Mouse (Mus musculus) adrenal gland, adult 2 months (tissue): ENCODE data around the gene Cox5a. TPM values are rescaled to one million over a fixed set of nuclear protein-coding genes. Genes with fewer than 3 reads are reported as not detected.

Experiments used
- DNase-seq: peaks from one replicate; pipeline ENCODE4 v3.0.0; 2021
- long read RNA-seq: library from polyadenylated mRNA; stranded (forward); transcript quantifications from one replicate; pipeline ENCODE4 v2.0.0, GENCODE M21; 2021
- polyA plus RNA-seq: library from polyadenylated mRNA; depleted of rRNA; stranded (reverse); fragments of >200 nt; gene quantifications from 2 replicates; pipeline ENCODE4 v1.2.3, GENCODE M21; 2012; rRNA removed
- total RNA-seq, 2 experiments: library from RNA; stranded (reverse); gene quantifications; 2 replicates each; pipeline ENCODE4 v1.2.3; 2021

Gene Cox5a
- total RNA-seq (100 to 1,000 TPM; 430 to 653 TPM), polyA plus RNA-seq (880 and 1,121 TPM in 2 replicates)
- long read RNA-seq, transcript Cox5a-201 (5 exons, 645 nt), result major isoform, 363 of 375 reads
- long read RNA-seq, partial matches to known transcripts, result 8 of 375 reads
- long read RNA-seq, other reads (novel, unspliced or antisense), result 4 of 375 reads

DNA sequence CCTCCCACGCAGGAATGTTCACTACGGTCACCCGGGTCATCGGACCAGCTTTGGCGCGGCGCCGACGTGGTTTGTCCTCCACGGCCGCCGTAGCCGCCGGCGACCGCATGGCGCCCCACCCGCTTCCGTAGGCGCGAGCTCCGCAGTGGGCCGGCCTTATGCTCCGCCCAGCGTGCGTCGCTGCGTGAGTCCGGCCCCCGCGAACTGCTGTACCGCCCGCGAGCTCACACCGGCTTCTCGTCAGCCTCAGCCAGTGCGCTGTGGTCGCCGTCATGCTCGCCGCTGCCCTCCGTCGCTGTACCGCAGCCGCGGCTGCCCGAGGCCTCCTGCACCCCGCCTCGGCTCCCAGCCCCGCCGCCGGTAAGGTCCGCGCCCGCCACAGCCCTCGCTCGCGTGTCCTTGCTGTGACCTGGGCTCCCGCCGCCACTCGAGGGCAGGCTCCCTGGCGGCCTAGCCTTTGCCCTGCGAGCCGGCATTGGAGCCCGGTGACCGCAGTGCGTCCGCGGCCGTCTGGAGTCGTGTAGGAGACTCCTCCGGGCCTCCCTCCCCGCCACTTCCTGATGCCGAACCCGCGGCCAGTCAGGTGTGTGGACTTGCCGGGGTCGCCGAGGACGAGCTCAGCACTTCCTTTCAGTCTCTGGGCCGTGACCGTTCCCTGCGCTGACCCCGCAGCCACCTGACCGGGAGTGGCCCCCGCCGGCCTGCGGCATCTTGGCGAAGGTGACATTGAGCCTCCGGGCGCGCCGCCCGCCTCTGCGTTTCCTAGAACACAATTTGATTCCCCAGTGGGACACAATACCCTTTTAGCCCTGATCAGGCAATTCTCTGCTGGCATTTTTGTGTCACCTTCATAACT, at the start of gene Cox5a:
Gene Cox5a, plus strand, starts transcription at position 219 of the 856 bp plus-strand sequence.
- DNase-seq, result peak; percentile 97

DNA sequence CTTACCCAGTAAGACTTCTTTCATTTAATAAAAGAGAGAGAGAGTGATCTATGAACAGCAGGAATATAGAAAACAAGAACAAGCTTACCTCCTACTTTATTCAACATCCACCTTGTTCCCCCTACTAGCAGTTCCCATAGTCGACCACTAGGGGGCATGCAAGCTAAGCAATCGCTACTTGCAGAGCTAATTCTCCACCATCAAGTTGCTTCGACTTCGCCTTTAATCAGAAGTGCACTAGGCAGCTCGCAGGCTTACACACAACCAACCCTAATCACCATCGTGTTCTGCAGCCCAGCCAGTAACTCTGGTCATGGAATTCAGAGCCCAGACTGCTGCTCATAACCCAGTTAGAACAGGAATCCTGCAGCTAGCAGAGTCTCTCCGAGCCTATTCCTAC, 35.3 kb upstream of the Cox5a start:
- DNase-seq, result peak; percentile 82

DNA sequence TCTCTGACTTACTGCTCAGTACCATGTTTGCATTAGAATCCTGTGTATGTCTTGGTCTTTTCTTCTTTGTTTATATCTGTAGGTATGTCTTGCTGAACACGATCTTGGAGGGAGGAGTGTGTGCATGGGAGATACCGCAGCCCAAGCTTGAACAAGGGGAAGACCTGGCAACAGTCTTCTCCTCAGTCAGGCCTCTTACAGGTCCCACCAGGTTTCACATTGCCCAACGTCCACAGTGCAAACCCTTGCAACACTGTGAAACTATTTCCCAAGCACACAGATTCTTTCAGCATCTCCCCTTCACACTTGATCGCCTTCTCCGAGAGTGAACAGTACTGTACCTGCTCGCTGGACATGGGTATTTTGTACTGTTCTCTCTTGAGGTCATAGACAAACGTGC, 33.3 kb upstream of the Cox5a start:
- DNase-seq, result no peak

DNA sequence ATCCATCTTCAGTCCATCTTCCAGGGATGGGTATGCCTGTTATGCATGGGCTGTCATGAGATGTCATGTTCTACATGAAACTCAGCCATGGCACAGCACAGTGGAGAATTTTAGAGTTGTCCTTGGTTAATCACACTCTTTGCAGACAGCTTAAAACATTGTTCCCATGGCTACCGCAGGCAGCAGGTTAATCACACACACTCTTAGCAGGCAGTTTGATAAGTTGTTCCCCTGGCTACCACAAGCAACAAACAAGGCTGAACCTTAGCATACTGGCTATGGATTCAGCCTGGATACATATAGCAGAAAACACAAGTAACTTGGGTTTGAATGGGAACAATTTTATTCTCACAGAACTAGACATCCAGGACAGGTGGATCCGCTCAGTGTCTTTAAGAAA, 27.5 kb upstream of the Cox5a start:
- no peak for DNase-seq

DNA sequence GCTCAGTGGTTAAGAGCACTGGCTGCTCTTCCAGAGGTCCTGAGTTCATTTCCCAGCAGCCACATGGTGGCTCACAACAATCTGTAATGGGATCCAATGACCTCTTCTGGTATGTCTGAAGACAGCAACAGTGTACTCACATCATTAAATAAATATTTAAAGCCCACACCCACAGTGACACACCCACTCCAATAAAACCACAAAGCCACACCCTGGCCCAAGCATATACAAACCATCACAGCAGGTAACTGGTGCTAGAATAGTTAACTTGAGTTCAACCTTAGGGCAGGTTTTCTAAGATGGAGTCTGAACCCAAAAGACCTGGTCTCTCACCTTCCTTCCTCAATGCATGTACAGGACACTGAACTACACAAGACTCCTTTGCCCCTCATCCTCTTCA, 26.1 kb upstream of the Cox5a start:
- DNase-seq, result no peak

DNA sequence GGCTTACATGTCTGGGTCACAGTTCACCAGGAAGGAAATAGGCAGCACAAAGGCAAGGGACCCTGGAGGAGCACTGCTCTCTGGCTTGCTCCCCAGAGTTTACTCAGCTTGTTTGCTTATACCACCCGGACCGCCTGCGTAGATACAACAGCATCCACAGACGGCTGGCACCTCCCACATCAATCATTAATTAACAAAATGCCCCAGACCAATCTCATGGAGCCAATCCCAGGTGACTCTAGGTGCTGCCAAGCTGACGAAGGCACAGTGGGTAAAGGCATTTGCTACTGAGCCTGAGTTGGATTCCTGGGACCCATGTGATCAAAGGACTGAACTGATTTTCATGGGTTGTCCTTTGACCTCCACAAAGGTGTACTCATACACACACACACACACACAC, 23.8 kb upstream of the Cox5a start:
- DNase-seq, result no peak

DNA sequence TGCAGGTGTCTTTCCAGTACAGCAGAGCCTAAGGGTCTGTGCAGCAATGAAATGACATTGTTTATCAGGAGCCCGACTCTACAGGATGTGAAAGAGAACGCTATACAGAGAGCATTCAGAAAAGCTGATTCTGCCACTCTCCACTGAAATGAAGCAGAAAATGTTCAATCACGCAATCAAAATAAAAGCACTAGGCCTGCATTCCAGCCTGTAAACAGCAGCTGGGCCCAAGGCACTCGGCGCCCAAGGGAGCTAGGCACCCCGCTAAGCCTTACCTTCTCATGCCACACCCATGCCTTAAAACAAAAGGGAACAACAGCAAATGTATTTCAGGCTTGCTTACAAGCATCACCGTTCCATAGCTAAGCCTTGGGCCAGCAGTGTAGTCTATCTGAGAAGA, 22.5 kb upstream of the Cox5a start:
- no peak for DNase-seq

DNA sequence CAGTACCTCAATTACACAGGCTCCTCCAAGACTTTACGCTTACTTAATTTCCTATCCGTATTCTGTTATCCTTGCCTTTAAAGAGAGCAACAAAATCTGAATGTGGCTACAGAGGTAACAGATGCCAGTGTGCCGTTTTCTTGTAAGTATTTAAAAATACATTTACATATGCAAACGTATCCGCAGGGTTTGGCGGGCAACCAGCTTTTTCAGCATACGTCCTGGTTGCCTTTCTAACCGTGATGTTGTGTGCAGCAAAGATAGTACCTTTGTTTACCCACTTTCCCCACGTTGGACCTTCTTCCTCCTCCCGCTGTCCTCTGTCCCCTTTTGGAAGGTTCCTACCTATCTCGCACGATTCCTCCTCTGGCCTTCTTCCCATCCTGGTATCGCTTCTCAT, 19.6 kb upstream of the Cox5a start:
- no peak for DNase-seq

DNA sequence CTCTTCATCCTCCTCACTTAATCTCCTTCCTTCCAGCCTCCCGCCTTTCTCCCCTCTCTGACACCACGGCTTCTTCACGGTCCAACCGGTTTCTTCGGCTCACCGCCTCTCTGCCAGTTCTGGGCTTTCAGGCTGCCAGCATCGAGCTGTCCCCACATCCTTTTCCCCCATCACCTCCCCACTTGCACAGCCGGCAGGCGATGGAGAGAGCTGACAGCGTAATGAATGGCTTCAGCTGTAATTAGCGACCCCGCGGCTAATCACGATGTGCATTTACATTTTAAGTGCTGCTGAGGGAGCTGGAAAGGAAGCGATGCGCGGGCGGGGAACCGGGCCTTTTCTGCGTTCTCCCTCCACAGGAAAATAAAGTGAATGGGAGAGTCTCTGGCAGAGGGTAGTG, 19.2 kb upstream of the Cox5a start:
- no peak for DNase-seq

DNA sequence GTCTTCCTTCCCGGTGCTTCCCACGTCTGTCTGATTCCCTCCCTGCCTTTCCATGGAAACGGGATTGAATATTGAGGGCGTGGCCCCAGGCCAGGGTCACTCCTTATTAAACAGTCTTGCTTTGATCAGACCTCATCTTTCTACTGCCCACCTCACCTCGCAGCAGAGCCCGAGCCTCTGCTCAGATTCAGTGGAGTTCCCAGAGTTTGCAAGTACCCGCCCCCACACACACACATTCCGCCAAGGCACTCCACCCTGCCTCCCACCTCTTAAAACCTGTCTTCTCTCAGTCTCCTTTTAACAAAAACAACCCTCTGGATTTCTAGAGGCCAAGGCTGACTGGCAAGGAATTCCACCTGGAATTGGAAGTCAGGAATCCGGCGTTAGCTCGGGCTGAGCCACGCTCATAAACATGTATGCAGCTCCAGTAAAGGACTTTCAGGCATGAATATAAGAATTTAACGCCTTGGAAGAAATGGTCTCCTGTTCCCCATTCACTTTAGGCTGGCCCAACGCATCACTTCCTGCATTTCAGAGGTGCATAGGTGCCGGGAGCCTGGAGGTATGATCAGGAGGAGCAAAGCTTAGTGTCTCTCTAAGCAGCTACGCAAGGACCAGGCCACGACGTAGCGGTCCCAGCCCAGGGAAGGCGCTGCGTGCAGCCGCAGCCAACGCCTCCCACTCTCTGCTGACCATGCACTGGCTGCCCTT, 18.0 kb upstream of the Cox5a start:
- peak; percentile 49 for DNase-seq

DNA sequence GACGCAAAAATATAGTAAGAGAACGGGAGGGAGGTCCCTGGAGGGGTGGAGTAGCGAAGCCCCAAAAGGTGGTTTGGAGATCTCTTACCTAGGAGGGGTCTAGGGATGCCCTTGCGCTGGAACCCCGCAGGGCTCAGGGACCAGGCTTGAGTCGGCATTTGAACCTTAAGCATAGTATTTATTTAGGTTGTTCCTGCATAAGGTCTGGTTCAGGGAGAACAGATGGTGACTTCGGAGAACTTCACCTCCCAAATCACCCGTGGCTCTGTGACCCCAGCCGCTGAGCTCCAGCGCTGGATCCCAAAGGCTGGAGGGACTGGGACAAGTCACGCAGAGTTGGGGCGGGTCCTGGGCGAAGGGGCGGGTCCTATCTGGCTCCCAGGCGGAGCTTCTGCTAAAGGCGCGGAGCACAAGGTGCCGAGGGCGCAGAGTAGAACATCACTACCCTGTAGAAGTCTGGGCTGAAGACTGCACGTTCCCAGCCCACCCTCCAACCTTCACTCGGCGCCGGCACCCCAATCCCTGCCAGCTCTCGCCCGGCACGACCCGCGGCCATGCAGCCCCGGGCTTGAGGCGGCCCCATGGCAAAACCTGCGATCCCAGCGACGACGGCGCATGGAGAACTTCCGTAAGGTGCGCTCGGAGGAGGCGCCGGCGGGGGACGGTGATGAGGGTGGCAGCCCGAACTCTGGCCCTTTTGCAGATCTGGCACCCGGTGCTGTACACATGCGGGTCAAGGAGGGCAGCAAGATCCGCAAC, 17.3 kb upstream of the Cox5a start, which contains the start of gene Rpp25:
Gene Rpp25, plus strand, starts transcription at position 405 of the 759 bp plus-strand sequence.
- DNase-seq, result peak; percentile 87

DNA sequence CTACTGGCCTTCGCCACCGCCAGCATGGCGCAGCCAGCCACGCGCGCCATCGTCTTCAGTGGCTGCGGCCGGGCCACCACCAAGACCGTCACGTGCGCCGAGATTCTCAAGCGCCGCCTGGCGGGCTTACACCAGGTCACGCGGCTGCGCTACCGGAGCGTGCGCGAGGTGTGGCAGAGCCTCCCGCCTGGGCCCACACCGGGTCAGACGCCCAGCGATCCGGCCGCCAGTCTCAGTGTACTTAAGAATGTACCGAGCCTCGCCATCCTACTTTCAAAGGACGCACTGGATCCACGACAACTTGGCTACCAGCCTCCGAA, 16.7 kb upstream of the Cox5a start:
- peak; percentile 71 for DNase-seq

DNA sequence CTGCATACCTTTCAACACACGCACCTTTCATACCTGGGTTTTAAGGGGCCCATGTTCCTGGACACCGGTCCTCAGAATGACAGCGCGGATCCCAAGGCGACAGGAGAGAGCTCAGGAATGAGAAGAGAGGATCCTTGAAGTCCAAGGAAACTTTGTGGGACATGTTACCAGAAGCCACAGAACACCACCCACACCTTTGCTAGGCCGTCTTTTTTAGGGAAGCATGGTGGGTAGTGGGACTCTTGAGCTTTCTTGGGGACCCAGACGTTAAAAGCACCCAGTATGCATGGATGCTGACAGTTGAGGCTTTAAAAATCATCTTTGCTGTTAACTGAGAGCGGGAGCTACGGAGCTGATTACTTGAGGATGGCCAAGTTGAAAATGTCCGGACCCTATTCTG, 16.2 kb upstream of the Cox5a start:
- DNase-seq, result no peak

DNA sequence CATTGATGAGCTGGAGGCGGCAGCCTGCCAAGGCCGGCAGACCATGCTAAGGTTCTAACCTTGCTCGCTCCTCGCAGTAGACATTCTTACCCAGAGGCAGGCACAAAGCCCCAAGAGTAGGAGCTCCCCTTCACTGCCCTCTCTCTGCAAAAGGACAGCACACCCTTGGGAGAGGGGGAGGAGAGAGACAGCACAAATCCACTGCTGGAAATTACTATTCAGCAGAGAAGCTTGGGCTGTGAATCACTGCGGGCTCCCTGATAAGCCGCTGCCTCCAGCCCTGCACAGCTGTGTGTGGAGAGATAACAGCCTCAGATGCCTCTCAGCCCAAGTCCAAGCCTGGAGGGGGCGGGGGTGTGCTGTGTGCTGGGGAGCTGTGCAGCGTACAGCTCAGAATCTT, 15.4 kb upstream of the Cox5a start:
- peak; percentile 87 for DNase-seq

DNA sequence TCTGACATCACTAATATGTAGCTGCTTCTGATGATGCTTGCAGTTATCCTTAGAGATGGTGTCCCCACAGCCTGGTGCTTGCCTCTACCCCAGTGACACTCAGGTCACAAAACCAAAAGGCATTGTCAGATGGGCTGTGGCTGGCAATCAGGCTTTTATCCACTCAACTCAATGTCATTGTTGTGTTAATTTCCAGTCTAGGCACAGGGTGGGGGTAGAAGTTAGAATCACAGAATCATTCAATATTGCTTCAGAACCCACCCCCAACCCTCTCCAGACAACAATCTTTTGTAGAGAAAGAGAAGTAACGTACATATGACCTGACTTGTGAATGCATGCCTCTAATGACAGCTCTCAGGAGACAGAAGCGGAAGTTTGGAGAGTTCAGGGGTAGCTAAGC, 10.5 kb upstream of the Cox5a start:
- DNase-seq, result no peak

DNA sequence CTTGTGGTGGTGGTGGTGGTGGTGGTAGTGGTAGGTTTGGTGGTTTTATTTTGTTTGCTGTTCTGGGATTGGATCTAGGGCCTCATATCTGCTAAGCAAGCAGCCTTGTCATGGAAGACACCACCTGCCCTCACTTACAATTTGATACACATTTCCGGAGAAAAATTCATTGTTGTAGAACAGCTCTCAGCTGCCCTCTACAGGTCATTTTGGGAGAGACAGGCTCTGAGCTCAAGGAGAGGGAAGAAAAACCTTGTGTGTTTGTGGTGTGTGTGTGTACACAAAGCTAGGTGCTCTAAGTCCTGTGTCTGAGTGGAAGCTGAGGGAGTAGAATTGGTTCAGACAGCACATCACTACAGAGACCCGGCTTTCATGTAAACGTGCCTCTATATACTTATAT, 4.0 kb upstream of the Cox5a start:
- DNase-seq, result no peak

DNA sequence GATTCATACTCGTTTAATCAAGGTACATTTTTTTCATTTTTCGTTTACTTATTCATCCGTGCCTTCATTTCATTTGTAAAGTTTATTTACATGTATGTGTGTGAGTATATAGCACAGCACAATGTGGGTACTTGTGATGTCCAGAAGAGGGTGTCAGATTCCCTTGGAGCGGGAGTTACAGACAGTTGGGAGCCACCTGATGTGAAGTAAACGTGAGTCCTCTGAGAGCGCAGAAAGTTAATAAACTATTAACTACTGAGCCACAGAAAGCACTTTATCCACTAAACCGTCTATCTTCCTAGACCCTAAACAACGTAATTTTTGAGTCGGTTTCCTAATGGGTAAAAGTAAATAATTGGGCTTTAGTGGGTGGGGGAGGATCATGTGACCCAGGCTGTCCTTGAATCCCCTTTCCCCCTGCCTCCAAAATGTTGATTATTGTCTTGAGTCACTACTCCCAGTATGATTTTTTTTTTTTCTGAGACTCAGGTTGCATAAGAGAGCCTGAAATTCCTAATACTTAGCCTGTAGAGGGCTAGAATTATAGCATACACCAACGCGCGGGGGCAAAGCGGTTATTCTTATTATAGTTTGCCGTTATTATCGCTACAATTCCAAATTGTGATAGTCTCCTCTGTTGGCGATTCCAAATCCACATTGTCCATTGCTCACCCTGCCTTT, 559 bp upstream of the Cox5a start:
- DNase-seq, result no peak

DNA sequence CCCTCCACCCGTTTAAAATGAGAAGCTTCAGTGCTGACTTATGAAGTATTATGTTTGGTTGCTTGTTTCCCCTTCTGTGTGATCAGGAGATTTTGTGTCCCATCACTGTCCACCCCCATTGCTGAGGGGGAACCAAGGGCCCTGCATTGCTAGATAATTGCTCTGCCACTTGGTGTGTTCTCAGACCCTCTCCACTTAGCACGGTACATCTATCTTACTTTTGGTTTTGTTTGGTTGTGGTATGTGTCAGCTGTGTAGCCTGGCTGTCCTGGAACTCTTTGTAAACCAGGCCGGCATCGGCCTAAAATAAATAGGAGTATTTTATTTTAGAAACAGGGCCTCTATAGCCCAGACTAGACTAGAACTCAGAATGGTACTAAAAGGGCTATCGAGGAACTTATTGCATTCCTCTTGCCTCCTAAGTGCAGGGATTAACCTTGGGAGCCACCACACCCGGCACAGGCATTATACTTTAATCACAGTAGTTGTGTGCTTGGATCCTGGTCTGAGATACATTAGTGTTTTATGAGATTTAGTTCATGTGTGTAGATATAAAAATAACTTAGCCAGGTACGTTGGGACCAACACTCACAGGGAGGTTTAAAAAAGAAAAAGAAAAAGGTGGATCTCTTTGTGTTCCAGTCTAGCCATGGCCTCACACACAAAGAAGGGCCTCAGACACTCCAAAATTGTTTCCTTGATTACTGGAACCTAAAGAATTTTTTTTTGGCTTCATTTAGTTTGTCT, 1.2 kb downstream of the Cox5a start:
- no peak for DNase-seq

DNA sequence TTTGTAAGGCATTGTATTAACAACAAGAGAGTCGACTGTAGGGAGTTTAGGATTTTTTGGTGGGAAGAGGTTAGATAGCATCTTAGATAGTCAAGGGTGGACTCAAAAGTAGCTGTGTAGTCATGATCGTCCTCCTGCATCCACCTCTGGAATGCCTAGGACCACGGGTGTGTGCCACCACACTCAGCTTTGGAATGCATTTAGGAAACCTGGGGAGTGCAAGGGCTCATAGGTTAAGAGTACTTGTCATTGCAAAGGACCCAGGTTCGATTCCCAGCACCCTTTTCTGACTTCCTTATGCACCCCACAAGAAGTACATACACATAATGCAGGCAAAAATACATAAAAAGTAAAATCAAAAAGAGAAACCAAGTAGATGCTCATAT, 1.8 kb downstream of the Cox5a start:
- DNase-seq, result no peak

DNA sequence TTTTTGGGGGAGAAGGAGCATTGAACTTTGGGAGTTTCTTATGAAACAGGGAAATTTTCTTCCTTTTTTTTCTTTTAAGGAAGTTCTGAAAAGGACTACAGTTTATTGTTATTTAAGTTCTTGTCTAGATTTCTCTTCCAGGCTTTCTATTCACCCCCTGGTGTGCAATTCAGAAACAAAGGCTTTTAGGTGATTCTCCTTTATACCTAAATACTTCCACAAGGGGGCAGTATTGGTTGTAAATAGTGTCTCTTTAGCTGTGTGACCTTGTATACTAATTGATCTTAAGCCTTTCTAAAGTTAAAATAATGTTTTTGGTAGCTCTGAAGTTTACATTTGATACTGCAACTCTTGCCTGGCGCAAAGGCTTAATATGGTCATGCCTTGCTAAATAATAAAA, 2.7 kb downstream of the Cox5a start:
- DNase-seq, result no peak

DNA sequence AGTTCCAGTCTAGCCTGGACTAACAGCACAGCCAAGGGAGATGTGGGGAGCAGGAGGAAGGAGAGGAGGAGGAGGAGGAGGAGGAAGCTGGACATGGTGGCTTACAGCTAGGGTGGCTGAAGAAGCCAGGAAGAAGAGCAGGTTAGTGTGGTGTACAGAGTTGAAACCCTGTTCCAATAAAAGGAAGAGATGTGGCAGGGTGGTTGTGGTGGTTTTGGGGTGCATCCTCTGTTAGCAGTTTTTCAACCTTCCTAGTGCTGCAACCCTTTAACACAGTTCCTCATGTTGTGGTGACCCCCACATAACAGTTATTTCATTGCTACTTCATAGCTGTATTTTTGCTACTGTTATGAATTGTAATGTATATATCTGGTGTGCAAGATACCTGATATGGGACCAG, 3.4 kb downstream of the Cox5a start:
- no peak for DNase-seq
